In the genomic region with DNA sequence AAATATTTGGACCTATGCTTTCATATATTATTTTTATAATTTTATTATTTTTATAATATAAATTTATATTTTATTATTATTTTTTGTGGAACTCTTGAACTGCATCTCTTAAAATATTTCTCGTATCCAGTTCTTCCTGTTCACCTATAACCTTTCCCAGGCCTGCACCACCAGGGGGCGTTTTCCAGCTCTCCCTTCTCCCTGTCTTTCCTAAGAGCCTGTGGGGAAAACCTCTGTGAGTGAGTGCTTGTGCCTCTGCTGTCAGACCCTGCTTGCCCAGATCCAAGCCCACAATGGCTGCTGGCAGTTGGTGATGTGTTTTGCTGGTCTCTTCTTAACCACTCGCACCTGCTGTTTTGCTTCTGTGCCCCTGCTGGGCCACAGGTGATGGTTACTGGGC, we compare ENCODE assay signal across 9 mouse cellular contexts. TPM values are rescaled to one million over a fixed set of nuclear protein-coding genes. Genes with fewer than 3 reads are reported as not detected.
A peak's percentile ranks its signal among the peaks of the same experiment; 100 is the strongest.
DNase-seq lines count a peak whose midpoint lies in the region; ATAC-seq and TF ChIP-seq lines count a peak whose summit lies in the region.
"Had no signal": no experiment of that assay in that cellular context is flagged by ENCODE, and none has a peak within 500 bp of the region (broad histone marks: within the 10 kb centered on the region; RNA-seq: fewer than 3 reads in every experiment).

No protein-coding gene starts in this region.

- H3K4me2 ChIP-seq in hindbrain, embryonic 12.5 days (replicated peaks), result no peak overlapping the region
- H3K4me2 ChIP-seq in hindbrain, embryonic 11.5 days (replicated peaks; ENCODE audit: low read depth, low read length), result no peak overlapping the region
- H3K4me2 ChIP-seq in neural tube, embryonic 14.5 days (ENCODE audit: low read depth, low read length), result no peak overlapping the region
- H3K4me2 ChIP-seq: limb, embryonic 13.5 days had no signal

- 0 out of 2 replicates have a peak, but pooled peaks cover 3% of the 10 kb centered on the region for H3K4me1 ChIP-seq in hindbrain, embryonic 10.5 days (replicated peaks)
- no peaks in the 10 kb centered on the region for H3K4me1 ChIP-seq in hindbrain, embryonic 12.5 days
- no peaks in the 10 kb centered on the region for H3K4me1 ChIP-seq in cortical plate, adult 2 months (ENCODE audit: control insufficient read depth, insufficient read depth, low read length)
- no peaks in the 10 kb centered on the region for H3K4me1 ChIP-seq in hindbrain, embryonic 11.5 days (replicated peaks; ENCODE audit: control insufficient read depth, insufficient read depth, low read length)
- H3K4me1 ChIP-seq in liver, adult 2 months (ENCODE audit: control insufficient read depth, insufficient read depth, low read length), result no peaks in the 10 kb centered on the region
- no peaks in the 10 kb centered on the region for H3K4me1 ChIP-seq in neural tube, embryonic 14.5 days (ENCODE audit: control insufficient read depth, insufficient read depth, low read length)
- H3K4me1 ChIP-seq: limb, embryonic 13.5 days had no signal

- no peak for ATAC-seq in hindbrain, embryonic 12.5 days (ENCODE audit: low FRiP score)
- no peak for ATAC-seq in hindbrain, embryonic 11.5 days (ENCODE audit: low FRiP score)
- peak; percentile 56; the same call in 1 of the 2 replicates for ATAC-seq in neural tube, embryonic 14.5 days (ENCODE audit: low read depth)

- no peak overlapping the region for H3K4me3 ChIP-seq in hindbrain, embryonic 10.5 days
- no peak overlapping the region for H3K4me3 ChIP-seq in hindbrain, embryonic 12.5 days
- no peak overlapping the region for H3K4me3 ChIP-seq in cortical plate, adult 2 months (ENCODE audit: insufficient read depth, low read length)
- no peak overlapping the region for H3K4me3 ChIP-seq in hindbrain, embryonic 11.5 days (ENCODE audit: low read depth, low read length)
- no peak overlapping the region for H3K4me3 ChIP-seq in liver, adult 2 months (ENCODE audit: insufficient read depth, low read depth, low read length)
- no peak overlapping the region for H3K4me3 ChIP-seq in neural tube, embryonic 14.5 days (ENCODE audit: low read depth, low read length)
- H3K4me3 ChIP-seq: limb, embryonic 13.5 days had no signal

- no peaks in the 10 kb centered on the region for H3K27me3 ChIP-seq in hindbrain, embryonic 10.5 days (ENCODE audit: insufficient read depth, poor library complexity, severe bottlenecking)
- no peaks in the 10 kb centered on the region for H3K27me3 ChIP-seq in hindbrain, embryonic 12.5 days
- no peaks in the 10 kb centered on the region for H3K27me3 ChIP-seq in hindbrain, embryonic 11.5 days (ENCODE audit: control insufficient read depth, insufficient read depth, low read length)
- no peaks in the 10 kb centered on the region for H3K27me3 ChIP-seq in liver, adult 2 months (ENCODE audit: control insufficient read depth, insufficient read depth, low read length)
- no peaks in the 10 kb centered on the region for H3K27me3 ChIP-seq in neural tube, embryonic 14.5 days (ENCODE audit: control insufficient read depth, insufficient read depth, low read length)
- H3K27me3 ChIP-seq: limb, embryonic 13.5 days had no signal

- TF ChIP-seq POLR2A in cortical plate, adult 2 months (IDR thresholded peaks at IDR 0.05; ENCODE audit: extremely low read depth, insufficient read depth, low read length), result no peak
- TF ChIP-seq POLR2A in liver, adult 2 months (IDR thresholded peaks at IDR 0.05; ENCODE audit: extremely low read depth, insufficient read depth, low read length), result no peak

- H3K9ac ChIP-seq in hindbrain, embryonic 12.5 days, result no peak overlapping the region
- no peak overlapping the region for H3K9ac ChIP-seq in hindbrain, embryonic 11.5 days (ENCODE audit: low read depth, low read length)
- H3K9ac ChIP-seq in liver, adult 2 months (ENCODE audit: low read depth, low read length), result no peak overlapping the region
- no peak overlapping the region for H3K9ac ChIP-seq in neural tube, embryonic 14.5 days (replicated peaks; ENCODE audit: low read depth, low read length)
- H3K9ac ChIP-seq: limb, embryonic 13.5 days had no signal

- peak; percentile 58 for TF ChIP-seq CTCF in cortical plate, adult 2 months (IDR thresholded peaks at IDR 0.05; ENCODE audit: extremely low read depth, insufficient read depth, low read length)
- peak; percentile 67 for TF ChIP-seq CTCF in liver, adult 2 months (IDR thresholded peaks at IDR 0.05; ENCODE audit: low read depth, low read length)

- peak overlapping the region; percentile 56; the same call in 1 of the 2 replicates for H3K27ac ChIP-seq in hindbrain, embryonic 10.5 days
- H3K27ac ChIP-seq in hindbrain, embryonic 12.5 days, result no peak overlapping the region
- H3K27ac ChIP-seq in cortical plate, adult 2 months (ENCODE audit: insufficient read depth, low read length), result no peak overlapping the region
- no peak overlapping the region for H3K27ac ChIP-seq in hindbrain, embryonic 11.5 days (ENCODE audit: low read depth, low read length)
- no peak overlapping the region for H3K27ac ChIP-seq in liver, adult 2 months (replicated peaks; ENCODE audit: insufficient read depth, low read depth, low read length)
- H3K27ac ChIP-seq in neural tube, embryonic 14.5 days (ENCODE audit: low read depth, low read length), result no peak overlapping the region
- H3K27ac ChIP-seq: limb, embryonic 13.5 days had no signal

- 15% methylated on average over 3 of the region's 3 CpGs for WGBS in hindbrain, embryonic 10.5 days
- WGBS in hindbrain, embryonic 12.5 days, result 13% methylated on average over 3 of the region's 3 CpGs
- 14% methylated on average over 3 of the region's 3 CpGs for WGBS in hindbrain, embryonic 11.5 days
- WGBS in liver, adult 2 months, result 21% methylated on average over 3 of the region's 3 CpGs
- 12% methylated on average over 3 of the region's 3 CpGs for WGBS in neural tube, embryonic 14.5 days

- H3K79me2 ChIP-seq in liver, adult 2 months (ENCODE audit: control insufficient read depth, insufficient read depth, low read length), result no peaks in the 10 kb centered on the region

- peak; percentile 83 for DNase-seq in hindbrain, embryonic 10.5 days (ENCODE audit: low spot score)
- peak; percentile 74 to 88 for DNase-seq in adrenal gland, adult (ENCODE audit: inconsistent age in 2 of 2, low spot score in 1 of 2)
- DNase-seq in hindbrain, embryonic 11.5 days (ENCODE audit: low spot score), result peak; percentile 86
- peak; percentile 65 for DNase-seq in liver, adult 2 months (ENCODE audit: extremely low read depth, low read depth, low spot score)
- peak; percentile 49 to 53 for DNase-seq in thymus, postnatal 36 days

- H3K36me3 ChIP-seq in hindbrain, embryonic 10.5 days, result no peaks in the 10 kb centered on the region
- H3K36me3 ChIP-seq in hindbrain, embryonic 12.5 days, result no peaks in the 10 kb centered on the region
- no peaks in the 10 kb centered on the region for H3K36me3 ChIP-seq in hindbrain, embryonic 11.5 days (ENCODE audit: control insufficient read depth, insufficient read depth, low read length)
- no peaks in the 10 kb centered on the region for H3K36me3 ChIP-seq in liver, adult 2 months (ENCODE audit: control insufficient read depth, insufficient read depth, low read length)
- H3K36me3 ChIP-seq in neural tube, embryonic 14.5 days (ENCODE audit: control insufficient read depth, insufficient read depth, low read length), result no peaks in the 10 kb centered on the region
- H3K36me3 ChIP-seq: limb, embryonic 13.5 days had no signal

- H3K9me3 ChIP-seq in hindbrain, embryonic 10.5 days, result no peaks in the 10 kb centered on the region
- H3K9me3 ChIP-seq in hindbrain, embryonic 12.5 days (replicated peaks), result no peaks in the 10 kb centered on the region
- H3K9me3 ChIP-seq in hindbrain, embryonic 11.5 days (ENCODE audit: control insufficient read depth, low read length), result no peaks in the 10 kb centered on the region
- H3K9me3 ChIP-seq in neural tube, embryonic 14.5 days (ENCODE audit: control insufficient read depth, low read length), result no peaks in the 10 kb centered on the region

RNA-seq across cellular contexts. Expression of a gene that starts 53.2 kb away (rescaled TPM):
- polyA plus RNA-seq in hindbrain, embryonic 10.5 days (2016; fragmentation: Nextera tagmentation; extraction: Ambion mirVana), result 1.7 and 3.1 TPM in 2 replicates
- 4.0 and 4.7 TPM in 2 replicates for polyA plus RNA-seq in hindbrain, embryonic 12.5 days (2016; fragmentation: Nextera tagmentation; extraction: Ambion mirVana)
- polyA plus RNA-seq in cortical plate, adult 2 months (2012; rRNA removed), result 14.0 and 18.6 TPM in 2 replicates
- polyA plus RNA-seq in hindbrain, embryonic 11.5 days (2014; fragmentation: Nextera tagmentation; extraction: Ambion mirVana), result 2.2 and 2.5 TPM in 2 replicates
- 6.3 and 8.5 TPM in 2 replicates for total RNA-seq in liver, adult 2 months (2014; rRNA removed)
- polyA plus RNA-seq in liver, adult 2 months (2012; rRNA removed), result 13.3 and 14.3 TPM in 2 replicates
- polyA plus RNA-seq in neural tube, embryonic 14.5 days (2014; fragmentation: Nextera tagmentation; extraction: Ambion mirVana), result 20.9 and 24.3 TPM in 2 replicates
